Mouse (Mus musculus): Measurements from ENCODE around the gene Abhd17c.
"Not testable (repeated sequence)": the region's sequence is repeated elsewhere in the genome, so short reads cannot be mapped to it uniquely, and the experiment has no call there.

Gene Abhd17c

GRCm38 (mm10) chr7:84151001-84151959 is at the start of gene Abhd17c:
Gene Abhd17c, minus strand, starts transcription at chr7:84151893.
- DNase-seq (ENCODE audit: low read depth, low spot score) = peak; percentile 68

- DNase-seq (ENCODE audit: low read depth, low spot score) = no peak
Observed at GRCm38 (mm10) chr7:84197208-84197860, 45.6 kb upstream of the Abhd17c start.

GRCm38 (mm10) chr7:84196221-84196620 is 44.5 kb upstream of the Abhd17c start:
- DNase-seq (ENCODE audit: low read depth, low spot score) = peak; percentile 65

DNA sequence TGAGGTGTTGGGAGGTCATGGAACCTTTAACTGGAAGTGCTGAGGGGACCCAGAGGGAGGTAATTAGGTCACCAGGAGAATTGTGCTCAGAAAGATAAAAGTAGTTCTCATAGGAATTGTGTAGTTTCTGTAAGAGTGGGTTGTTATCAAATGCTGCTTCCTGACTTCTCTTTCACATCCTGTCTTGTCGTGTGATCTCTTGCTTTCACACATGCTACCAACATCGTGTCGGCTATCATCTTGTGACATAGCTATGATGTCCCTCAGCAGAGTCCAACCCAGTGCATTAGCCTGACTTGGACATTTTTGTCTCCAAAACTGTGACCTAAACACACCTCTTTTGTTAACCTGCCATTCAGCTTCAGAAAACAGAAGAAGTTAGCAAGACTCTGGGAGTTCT is 40.6 kb upstream of the Abhd17c start:
- DNase-seq (ENCODE audit: low read depth, low spot score) = no peak

GRCm38 (mm10) chr7:84191476-84191875 is 39.8 kb upstream of the Abhd17c start:
- peak; percentile 31 for DNase-seq (ENCODE audit: low read depth, low spot score)

GRCm38 (mm10) chr7:84188196-84188595 is 36.5 kb upstream of the Abhd17c start:
- no peak for DNase-seq (ENCODE audit: low read depth, low spot score)

DNA sequence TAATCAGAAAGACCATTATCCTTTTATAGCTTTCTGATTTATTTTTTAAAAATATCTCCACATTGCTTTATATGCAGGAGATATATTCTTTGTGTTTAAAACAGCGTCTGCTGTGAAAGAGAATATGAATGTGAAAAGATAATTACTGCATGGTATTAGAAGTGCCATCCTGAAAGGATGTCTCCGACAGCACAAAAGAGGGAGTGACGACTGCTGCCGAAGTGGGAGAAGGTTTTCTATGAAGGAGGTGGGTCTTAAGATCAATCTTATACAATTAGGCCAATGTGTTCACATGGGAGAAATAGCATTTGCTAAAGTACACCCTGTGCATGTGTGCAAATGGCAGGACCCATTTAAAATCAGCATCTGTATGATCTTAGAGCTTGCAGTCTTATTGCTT is 33.5 kb upstream of the Abhd17c start:
- DNase-seq (ENCODE audit: low read depth, low spot score) = no peak

DNA sequence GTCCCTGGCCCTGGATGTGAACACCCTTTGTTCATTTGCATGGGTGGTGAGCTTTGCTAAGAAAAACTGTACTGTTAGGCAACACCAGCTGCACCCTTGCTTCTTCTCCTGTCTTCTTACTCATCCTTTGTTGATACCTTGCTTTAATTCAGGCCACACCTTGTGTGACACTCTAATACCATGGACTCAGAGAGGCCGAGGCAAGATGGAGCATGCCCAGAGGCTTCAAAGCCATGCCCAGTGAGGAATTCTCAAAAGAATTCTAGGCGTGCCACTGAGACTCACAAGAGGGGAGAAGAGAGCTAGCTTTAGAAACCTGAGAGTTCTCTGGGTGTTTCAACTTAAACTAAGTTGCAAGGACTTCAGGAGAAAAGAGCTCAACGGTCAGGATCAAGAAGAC is 33.0 kb upstream of the Abhd17c start:
- peak; percentile 13 for DNase-seq (ENCODE audit: low read depth, low spot score)

DNA sequence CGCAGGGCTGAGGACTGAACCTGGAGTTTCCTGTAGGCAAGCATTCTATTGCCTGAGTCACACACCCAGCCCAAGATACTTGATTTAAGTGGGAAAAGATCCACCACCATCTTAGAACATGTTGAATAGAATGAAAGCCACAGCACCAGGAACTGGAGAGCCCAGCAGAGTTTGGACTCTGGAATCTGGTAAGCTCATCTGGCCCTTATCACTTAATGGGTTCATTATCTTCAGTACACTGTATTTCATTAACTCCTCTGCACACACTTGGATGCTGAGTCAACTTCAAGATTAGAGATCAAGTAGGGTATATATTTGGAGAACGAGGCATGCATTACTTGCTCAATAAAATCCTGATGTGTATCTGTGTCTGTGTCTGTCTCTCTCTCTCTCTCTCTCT is 27.1 kb upstream of the Abhd17c start:
- not testable (repeated sequence) for DNase-seq (ENCODE audit: low read depth, low spot score)

DNA sequence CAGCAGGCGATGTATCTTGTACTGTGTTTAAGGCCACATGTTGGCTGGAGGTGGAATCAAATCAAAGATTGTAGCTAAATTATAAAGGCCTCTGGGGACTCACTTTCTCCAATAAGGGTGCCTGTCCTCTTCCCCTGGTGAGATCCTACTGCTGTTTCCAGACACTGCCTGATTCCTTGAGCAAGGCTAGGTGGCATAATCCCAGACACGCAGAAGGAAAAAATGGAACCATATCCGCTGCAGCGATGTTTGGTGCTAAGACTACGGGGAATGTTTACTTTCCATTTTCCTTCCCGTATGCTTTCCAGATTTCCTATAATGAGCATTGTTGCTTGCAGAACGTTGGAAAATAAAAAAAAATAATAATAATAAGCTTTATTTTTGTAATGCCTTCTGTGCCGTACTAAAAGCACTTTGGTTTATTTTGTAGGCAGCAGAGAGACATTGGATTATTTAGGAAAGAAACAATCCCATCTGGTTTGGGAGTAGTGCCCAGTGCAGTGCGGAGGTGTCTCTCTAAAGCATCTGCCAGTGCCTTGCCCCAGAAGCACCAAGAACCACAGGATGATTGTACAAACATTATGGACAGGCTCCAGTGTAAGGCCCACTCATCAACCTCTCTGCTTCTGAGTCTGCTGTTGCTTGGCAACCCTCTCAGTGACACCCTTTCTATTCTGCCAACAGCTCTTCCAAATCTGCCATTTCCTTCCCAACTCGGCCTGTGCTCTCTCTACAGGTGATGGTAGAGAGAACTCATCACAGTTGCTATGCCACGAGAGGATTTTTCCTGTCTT is 23.2 kb upstream of the Abhd17c start:
- DNase-seq (ENCODE audit: low read depth, low spot score) = no peak

- DNase-seq (ENCODE audit: low read depth, low spot score) = no peak
Observed at GRCm38 (mm10) chr7:84173394-84173793, 21.7 kb upstream of the Abhd17c start.

DNA sequence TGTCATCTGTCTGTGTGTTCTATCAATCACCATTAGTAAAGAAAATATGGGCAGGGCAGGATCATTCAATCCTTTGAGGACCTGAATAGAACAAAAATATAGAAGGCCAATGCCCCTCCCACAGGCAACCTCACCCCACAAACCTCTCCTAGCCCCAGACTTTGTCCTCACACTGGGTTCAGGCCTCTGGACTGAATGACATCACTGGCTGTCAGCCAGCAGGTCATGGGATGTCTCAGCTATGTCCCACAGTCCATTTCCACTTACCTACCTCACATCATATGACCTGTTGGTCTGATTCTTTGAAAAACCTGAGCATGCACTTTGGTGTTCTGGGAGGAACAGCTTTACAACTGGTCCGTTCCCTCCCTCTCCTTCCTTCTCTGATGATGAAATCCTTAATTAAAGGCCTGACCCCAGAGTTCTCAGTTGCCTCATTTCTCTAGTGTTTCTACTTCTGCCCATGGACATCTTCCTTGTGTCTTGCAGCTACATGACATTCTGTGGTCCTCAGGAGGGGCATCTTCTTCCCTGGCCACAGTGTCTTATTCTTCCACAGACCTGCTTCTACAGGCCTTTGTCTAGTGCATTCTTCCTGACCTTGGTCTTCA is 19.6 kb upstream of the Abhd17c start:
- DNase-seq (ENCODE audit: low read depth, low spot score) = no peak

DNA sequence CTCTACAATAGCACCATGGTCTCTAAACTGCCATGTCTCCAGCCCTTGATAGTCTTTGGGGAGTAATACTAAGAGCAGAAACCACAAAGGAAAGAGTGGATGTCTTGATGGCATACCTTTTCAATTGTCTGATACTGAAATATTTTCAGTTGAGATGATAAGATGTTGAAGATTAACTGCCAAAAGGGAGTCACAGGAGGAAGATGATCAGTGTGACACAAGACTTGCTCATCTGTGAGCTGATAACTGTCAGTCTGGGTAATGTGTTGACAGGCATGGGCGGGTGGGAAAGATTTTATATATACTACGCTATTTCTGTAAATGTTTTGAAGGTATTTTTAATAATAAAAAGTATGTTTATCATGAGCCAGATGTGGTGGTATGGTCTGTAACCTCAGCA is 16.7 kb upstream of the Abhd17c start:
- DNase-seq (ENCODE audit: low read depth, low spot score) = no peak

GRCm38 (mm10) chr7:84166721-84167419 is 15.2 kb upstream of the Abhd17c start:
- DNase-seq (ENCODE audit: low read depth, low spot score) = no peak

- DNase-seq (ENCODE audit: low read depth, low spot score) = no peak
Observed at GRCm38 (mm10) chr7:84166007-84166406, 14.3 kb upstream of the Abhd17c start.

- no peak for DNase-seq (ENCODE audit: low read depth, low spot score)
Observed at GRCm38 (mm10) chr7:84165288-84165687, 13.6 kb upstream of the Abhd17c start.

GRCm38 (mm10) chr7:84164880-84165279 is 13.2 kb upstream of the Abhd17c start:
- DNase-seq (ENCODE audit: low read depth, low spot score) = no peak

- DNase-seq (ENCODE audit: low read depth, low spot score) = no peak
Observed at GRCm38 (mm10) chr7:84164419-84164818, 12.7 kb upstream of the Abhd17c start.

DNA sequence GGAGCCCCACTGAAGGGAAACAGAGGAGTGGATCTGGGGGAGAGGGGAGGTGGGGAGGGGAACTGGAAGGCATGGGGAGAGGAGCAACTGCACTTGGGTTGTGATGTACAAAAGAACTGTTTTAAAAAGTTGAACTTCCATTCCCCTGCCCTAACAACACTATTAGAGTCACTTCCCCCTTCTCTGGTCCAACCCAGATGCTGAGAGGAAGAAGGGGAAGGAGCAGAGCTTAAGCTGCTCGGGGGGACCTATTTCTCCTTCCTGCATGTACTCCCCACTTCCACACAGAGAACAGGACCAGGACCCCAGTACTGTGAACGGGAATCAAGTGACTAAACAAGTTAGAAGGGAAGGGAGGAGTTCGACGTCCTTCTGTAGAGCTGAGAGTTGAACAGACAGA is 11.9 kb upstream of the Abhd17c start:
- no peak for DNase-seq (ENCODE audit: low read depth, low spot score)

DNA sequence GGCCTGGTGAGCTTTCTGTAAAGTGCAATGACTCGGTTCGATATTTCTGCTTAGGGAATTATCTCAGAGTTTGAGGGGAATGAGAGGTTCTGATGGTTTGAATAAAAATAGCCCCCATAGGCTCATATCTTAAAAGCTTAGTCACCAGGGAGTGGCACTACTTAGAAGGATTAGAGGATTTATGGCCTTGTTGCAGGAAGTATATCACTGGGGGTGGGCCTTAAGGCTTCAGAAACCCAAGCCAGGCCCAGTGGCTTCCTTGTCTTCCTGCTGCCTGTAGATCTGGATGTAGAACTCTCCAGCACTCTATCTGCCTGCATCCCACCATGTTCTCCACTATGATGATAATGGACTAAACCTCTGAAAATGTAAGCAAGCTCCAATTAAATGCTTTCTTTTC is 7.7 kb upstream of the Abhd17c start:
- DNase-seq (ENCODE audit: low read depth, low spot score) = peak; percentile 65

DNA sequence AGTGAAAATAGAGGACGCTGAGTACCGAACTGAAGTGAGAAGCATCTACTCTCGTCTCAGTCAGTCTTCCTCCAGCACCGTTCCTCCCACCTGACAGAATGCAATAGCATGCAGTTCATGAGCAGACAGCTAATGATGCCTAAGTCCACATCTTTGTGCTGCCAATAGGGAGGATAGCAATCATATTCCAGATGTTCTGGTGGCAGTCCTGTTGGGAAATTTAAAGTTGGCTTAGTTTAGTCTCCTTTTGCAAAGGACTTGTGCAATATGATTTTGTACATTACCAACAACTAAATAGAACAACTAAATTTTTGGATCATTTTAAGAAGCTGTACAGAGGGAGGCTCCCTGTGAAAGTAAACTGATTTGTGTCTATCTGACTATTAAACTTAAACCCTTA is 2.1 kb upstream of the Abhd17c start:
- no peak for DNase-seq (ENCODE audit: low read depth, low spot score)

Measured in 3T3-L1 (cell line).